Comparison of ENCODE assay signal across 8 mouse cellular contexts in the genomic region with DNA sequence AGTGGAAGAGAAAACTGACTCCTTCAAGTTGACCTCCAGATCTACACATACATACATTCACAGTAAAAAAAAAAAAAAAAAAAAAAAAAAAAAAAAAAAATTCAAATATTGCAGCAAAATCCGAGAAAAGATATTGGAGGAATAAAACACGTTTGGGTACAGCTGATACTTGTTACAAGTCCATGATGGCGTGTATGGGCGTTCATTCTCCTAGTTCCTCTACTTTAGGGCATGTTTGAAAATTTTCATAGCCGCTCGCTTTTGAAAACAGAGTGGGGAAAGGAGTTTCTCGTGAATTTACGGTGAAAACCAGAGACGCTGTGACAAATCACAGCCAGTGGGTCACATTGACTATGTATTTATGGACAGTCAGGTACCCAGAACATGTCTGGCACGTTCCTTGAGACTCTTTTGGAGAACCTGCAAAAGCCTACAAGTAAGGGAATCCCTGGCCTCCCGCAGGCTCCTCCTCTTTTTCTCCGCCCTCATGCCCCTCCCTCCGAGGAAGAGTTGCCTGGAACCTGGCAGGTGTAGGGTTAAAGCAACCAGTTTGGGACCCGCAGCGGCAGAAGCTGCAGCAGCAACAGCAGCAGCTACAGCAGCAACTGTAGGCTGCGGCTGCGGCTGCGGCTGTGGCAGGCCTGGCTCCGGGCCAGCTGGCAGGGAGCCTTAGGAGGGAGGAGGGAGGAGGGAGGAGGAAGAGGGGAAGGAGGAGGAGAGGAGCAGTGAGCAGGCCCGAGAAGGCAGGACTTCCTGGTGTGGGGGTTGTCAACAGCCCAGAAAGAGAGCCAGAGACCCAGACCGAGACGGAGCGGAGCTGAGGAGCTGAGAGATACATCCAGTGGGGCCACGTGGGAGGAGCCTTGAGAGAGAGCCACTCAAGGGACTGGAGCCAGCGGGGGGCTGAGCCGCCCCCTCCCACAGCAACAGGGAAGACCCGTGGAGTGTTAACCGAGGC. TPM values are rescaled to one million over a fixed set of nuclear protein-coding genes. Genes with fewer than 3 reads are reported as not detected.
DNase-seq lines count a peak whose midpoint lies in the region; ATAC-seq and TF ChIP-seq lines count a peak whose summit lies in the region.

A gene (plus strand): TSS at position 517 of the 958 bp plus-strand sequence.

- in situ Hi-C loops in Patski (cut with MboI; ENCODE audit: low pct_unique_long_range_greater_than_20kb), result no loop called here

- WGBS in hindbrain, embryonic 10.5 days, result 5% methylated on average over 28 of the region's 28 CpGs

- peak within 1 kb of the TSS; percentile 94 for H3K27ac ChIP-seq in hindbrain, embryonic 10.5 days

- peaks cover 6% of the 10 kb centered on the region for H3K36me3 ChIP-seq in hindbrain, embryonic 10.5 days

- H3K4me3 ChIP-seq in hindbrain, embryonic 10.5 days, result peak within 1 kb of the TSS; percentile 69

- H3K4me1 ChIP-seq in hindbrain, embryonic 10.5 days (replicated peaks), result peaks cover 59% of the 10 kb centered on the region

- no peaks in the 10 kb centered on the region for H3K27me3 ChIP-seq in Patski
- peaks cover 4% of the 10 kb centered on the region; the same call in 1 of the 2 replicates for H3K27me3 ChIP-seq in hindbrain, embryonic 10.5 days (ENCODE audit: insufficient read depth, poor library complexity, severe bottlenecking)

- no peak for TF ChIP-seq CTCF in Patski (IDR thresholded peaks at IDR 0.05)

- DNase-seq in Patski (ENCODE audit: low read depth, low spot score), result peak; percentile 81
- peak; percentile 92 for DNase-seq in cerebellum, adult 9-11 months
- peak; percentile 86 to 87 for DNase-seq in frontal cortex, adult 2 months (ENCODE audit: extremely low spot score in 1 of 2, low spot score in 1 of 2)
- peak; percentile 91 for DNase-seq in hindbrain, embryonic 10.5 days (ENCODE audit: low spot score)
- peak; percentile 86 to 89 for DNase-seq in layer of hippocampus, postnatal 14 days (ENCODE audit: low spot score in 2 of 2)
- peak; percentile 95 for DNase-seq in lung, postnatal 10 days
- peak; percentile 96 for DNase-seq in ovary, postnatal 14 days (ENCODE audit: low spot score)
- peak; percentile 94 for DNase-seq in thymus, postnatal 14 days

- ATAC-seq in Patski, result peak; percentile 77

- POLR2A ChIA-PET in Patski (lab: Charles Lee), result interaction anchor here (0.7 to 1.4 kb wide), 3 partner anchors 61 to 118 kb away, joined by 3 to 6 read pairs (median 3); a partner anchor contains a TSS

- no peaks in the 10 kb centered on the region for H3K9me3 ChIP-seq in hindbrain, embryonic 10.5 days

- CTCF ChIA-PET in Patski (lab: Charles Lee), result interaction anchor here (0.8 to 1.7 kb wide), 4 partner anchors 14 to 87 kb away, joined by 3 to 9 read pairs (median 4); no protein-coding TSS in a partner anchor

RNA-seq across cellular contexts. Expression of the gene that starts here (rescaled TPM):
- polyA plus RNA-seq in Patski (2021), result 154 TPM
- polyA plus RNA-seq in frontal cortex, adult 2 months (2012; rRNA removed), result 273 and 360 TPM in 2 replicates
- 82.5 and 86.0 TPM in 2 replicates for polyA plus RNA-seq in hindbrain, embryonic 10.5 days (2016; fragmentation: Nextera tagmentation; extraction: Ambion mirVana)
- total RNA-seq in layer of hippocampus, postnatal 14 days (2021), result 100 to 1,000 TPM; 213 to 225 TPM

Comparison
In these comparisons a context has a peak if more than half of its experiments do, and no peak if none do; other contexts are left out.
1. Peak in every context shown above with its lines: DNase-seq, ATAC-seq, H3K4me3 ChIP-seq and H3K27ac ChIP-seq.